ENCODE assay signal across 12 mouse cellular contexts in genomic region chr19:30065797-30066196, GRCm38 (mm10). TPM values are rescaled to one million over a fixed set of nuclear protein-coding genes. Genes with fewer than 3 reads are reported as not detected.
DNase-seq lines count a peak whose midpoint lies in the region; ATAC-seq and TF ChIP-seq lines count a peak whose summit lies in the region.
"Had no signal": no experiment of that assay in that cellular context is flagged by ENCODE, and none has a peak within 500 bp of the region (broad histone marks: within the 10 kb centered on the region; RNA-seq: fewer than 3 reads in every experiment).

No protein-coding gene starts in this region.

- DNase-seq in embryonic facial prominence, embryonic 14.5 days (ENCODE audit: low spot score) = peak; percentile 78
- DNase-seq in embryonic facial prominence, embryonic 10.5 days (ENCODE audit: low spot score) = no peak
- DNase-seq in limb, embryonic 14.5 days (ENCODE audit: low spot score) = peak; percentile 37
- DNase-seq in limb, embryonic 10.5 days (ENCODE audit: low spot score) = no peak
- DNase-seq in brain, adult 2 months (ENCODE audit: low read depth, low spot score) = peak; percentile 67
- no peak for DNase-seq in cerebellum, adult 11 months
- DNase-seq: gastrocnemius, postnatal 14 days had no signal

- H3K36me3 ChIP-seq in embryonic facial prominence, embryonic 14.5 days (ENCODE audit: control insufficient read depth, insufficient read depth, low read length) = peaks cover 7% of the 10 kb centered on the region
- peaks cover 54% of the 10 kb centered on the region for H3K36me3 ChIP-seq in embryonic facial prominence, embryonic 10.5 days (replicated peaks)
- H3K36me3 ChIP-seq in limb, embryonic 14.5 days (ENCODE audit: control insufficient read depth, insufficient read depth, low read length) = no peaks in the 10 kb centered on the region
- H3K36me3 ChIP-seq in limb, embryonic 10.5 days = peaks cover 47% of the 10 kb centered on the region
- no peaks in the 10 kb centered on the region for H3K36me3 ChIP-seq in midbrain, embryonic 15.5 days (replicated peaks)

- no peaks in the 10 kb centered on the region for H3K9me3 ChIP-seq in embryonic facial prominence, embryonic 14.5 days (ENCODE audit: control insufficient read depth, low read length)
- H3K9me3 ChIP-seq in embryonic facial prominence, embryonic 10.5 days = no peaks in the 10 kb centered on the region
- H3K9me3 ChIP-seq in limb, embryonic 14.5 days (ENCODE audit: control insufficient read depth, low read length) = no peaks in the 10 kb centered on the region
- no peaks in the 10 kb centered on the region for H3K9me3 ChIP-seq in limb, embryonic 10.5 days (replicated peaks)
- H3K9me3 ChIP-seq in midbrain, embryonic 15.5 days = no peaks in the 10 kb centered on the region
- H3K9me3 ChIP-seq: embryonic facial prominence, embryonic 15.5 days; kidney, embryonic 15.5 days; neural tube, embryonic 13.5 days had no signal

- 62% methylated on average over 4 of the region's 4 CpGs for WGBS in embryonic facial prominence, embryonic 14.5 days
- WGBS in embryonic facial prominence, embryonic 10.5 days = 84% methylated on average over 4 of the region's 4 CpGs
- WGBS in limb, embryonic 14.5 days = 57% methylated on average over 4 of the region's 4 CpGs
- 91% methylated on average over 4 of the region's 4 CpGs for WGBS in limb, embryonic 10.5 days
- WGBS in midbrain, embryonic 15.5 days = 71% methylated on average over 4 of the region's 4 CpGs

- no peak overlapping the region for H3K4me3 ChIP-seq in embryonic facial prominence, embryonic 14.5 days (ENCODE audit: low read depth, low read length)
- H3K4me3 ChIP-seq in embryonic facial prominence, embryonic 10.5 days = no peak overlapping the region
- no peak overlapping the region for H3K4me3 ChIP-seq in limb, embryonic 14.5 days (replicated peaks; ENCODE audit: low read length)
- H3K4me3 ChIP-seq in limb, embryonic 10.5 days = no peak overlapping the region
- no peak overlapping the region for H3K4me3 ChIP-seq in midbrain, embryonic 15.5 days
- H3K4me3 ChIP-seq: embryonic facial prominence, embryonic 15.5 days; kidney, embryonic 15.5 days; neural tube, embryonic 13.5 days had no signal

- TF ChIP-seq POLR2A in limb, embryonic 14.5 days (IDR thresholded peaks at IDR 0.05; ENCODE audit: borderline replicate concordance, extremely low read depth, insufficient read depth, insufficient read length) = no peak

- no peak overlapping the region for H3K27ac ChIP-seq in embryonic facial prominence, embryonic 14.5 days (replicated peaks; ENCODE audit: low read depth, low read length)
- no peak overlapping the region for H3K27ac ChIP-seq in embryonic facial prominence, embryonic 10.5 days (replicated peaks)
- no peak overlapping the region for H3K27ac ChIP-seq in limb, embryonic 14.5 days (replicated peaks; ENCODE audit: low read depth, low read length)
- no peak overlapping the region for H3K27ac ChIP-seq in limb, embryonic 10.5 days
- H3K27ac ChIP-seq in midbrain, embryonic 15.5 days = no peak overlapping the region
- H3K27ac ChIP-seq: embryonic facial prominence, embryonic 15.5 days; kidney, embryonic 15.5 days; neural tube, embryonic 13.5 days had no signal

- no peak overlapping the region for H3K4me2 ChIP-seq in embryonic facial prominence, embryonic 14.5 days (ENCODE audit: low read depth, low read length)
- no peak overlapping the region for H3K4me2 ChIP-seq in limb, embryonic 14.5 days (replicated peaks; ENCODE audit: low read depth, low read length, severe bottlenecking)
- no peak overlapping the region for H3K4me2 ChIP-seq in midbrain, embryonic 15.5 days
- H3K4me2 ChIP-seq: embryonic facial prominence, embryonic 15.5 days; kidney, embryonic 15.5 days; neural tube, embryonic 13.5 days had no signal

- H3K4me1 ChIP-seq in embryonic facial prominence, embryonic 14.5 days (ENCODE audit: control insufficient read depth, insufficient read depth, low read length) = no peaks in the 10 kb centered on the region
- no peaks in the 10 kb centered on the region for H3K4me1 ChIP-seq in embryonic facial prominence, embryonic 10.5 days
- H3K4me1 ChIP-seq in limb, embryonic 14.5 days (ENCODE audit: control insufficient read depth, insufficient read depth, low read length) = no peaks in the 10 kb centered on the region
- no peaks in the 10 kb centered on the region for H3K4me1 ChIP-seq in limb, embryonic 10.5 days
- no peaks in the 10 kb centered on the region for H3K4me1 ChIP-seq in midbrain, embryonic 15.5 days
- H3K4me1 ChIP-seq: embryonic facial prominence, embryonic 15.5 days; kidney, embryonic 15.5 days had no signal

- 0 out of 2 replicates have a peak, but pooled peaks have one; percentile 44 for ATAC-seq in embryonic facial prominence, embryonic 14.5 days (ENCODE audit: low read depth)
- ATAC-seq in limb, embryonic 14.5 days (ENCODE audit: low FRiP score, low read depth) = peak; percentile 23; the same call in 1 of the 2 replicates
- 0 out of 2 replicates have a peak, but pooled peaks have one; percentile 18 for ATAC-seq in megakaryocyte-erythroid progenitor cell, adult 5-6 weeks (replicated peaks; ENCODE audit: low FRiP score, low TSS enrichment, poor library complexity, severe bottlenecking)
- ATAC-seq in midbrain, embryonic 15.5 days (replicated peaks) = no peak

- H3K27me3 ChIP-seq in embryonic facial prominence, embryonic 14.5 days (replicated peaks; ENCODE audit: control insufficient read depth, insufficient read depth, low read length) = no peaks in the 10 kb centered on the region
- no peaks in the 10 kb centered on the region for H3K27me3 ChIP-seq in embryonic facial prominence, embryonic 10.5 days (replicated peaks; ENCODE audit: low read depth, poor library complexity, severe bottlenecking)
- H3K27me3 ChIP-seq in limb, embryonic 14.5 days (ENCODE audit: control insufficient read depth, insufficient read depth, low read length) = no peaks in the 10 kb centered on the region
- no peaks in the 10 kb centered on the region for H3K27me3 ChIP-seq in limb, embryonic 10.5 days (ENCODE audit: low read depth, poor library complexity, severe bottlenecking)
- no peaks in the 10 kb centered on the region for H3K27me3 ChIP-seq in midbrain, embryonic 15.5 days (replicated peaks)
- H3K27me3 ChIP-seq: embryonic facial prominence, embryonic 15.5 days; kidney, embryonic 15.5 days; neural tube, embryonic 13.5 days had no signal

- H3K9ac ChIP-seq in embryonic facial prominence, embryonic 14.5 days (ENCODE audit: low read depth, low read length) = no peak overlapping the region
- H3K9ac ChIP-seq in limb, embryonic 14.5 days (ENCODE audit: low read depth, low read length, severe bottlenecking) = no peak overlapping the region
- no peak overlapping the region for H3K9ac ChIP-seq in midbrain, embryonic 15.5 days
- H3K9ac ChIP-seq: embryonic facial prominence, embryonic 15.5 days; kidney, embryonic 15.5 days; neural tube, embryonic 13.5 days had no signal

RNA-seq across cellular contexts. Expression of gene Uhrf2, which starts 35.5 kb away (rescaled TPM):
- 64.4 and 66.7 TPM in 2 replicates for polyA plus RNA-seq in embryonic facial prominence, embryonic 14.5 days (2014; fragmentation: Nextera tagmentation; extraction: Ambion mirVana)
- 84.7 and 85.7 TPM in 2 replicates for polyA plus RNA-seq in embryonic facial prominence, embryonic 10.5 days (2016; fragmentation: Nextera tagmentation; extraction: Ambion mirVana)
- polyA plus RNA-seq in limb, embryonic 14.5 days (2012; rRNA removed) = 129 and 158 TPM in 2 replicates
- polyA plus RNA-seq in limb, embryonic 14.5 days (2014; fragmentation: Nextera tagmentation; extraction: Ambion mirVana) = 65.2 and 74.8 TPM in 2 replicates
- polyA plus RNA-seq in limb, embryonic 10.5 days (2016; fragmentation: Nextera tagmentation; extraction: Ambion mirVana) = 74.2 and 85.1 TPM in 2 replicates
- 97.2 and 116 TPM in 2 replicates for total RNA-seq in megakaryocyte-erythroid progenitor cell, adult 5-6 weeks (2014; fragmentation: Nextera tagmentation)
- total RNA-seq in megakaryocyte-erythroid progenitor cell, adult 5-6 weeks (2017) = 82.3 and 101 TPM in 2 replicates
- 54.2 and 57.0 TPM in 2 replicates for polyA plus RNA-seq in midbrain, embryonic 15.5 days (2015; fragmentation: Nextera tagmentation; extraction: Ambion mirVana)

Comparison
In these comparisons a context has a peak if more than half of its experiments do, and no peak if none do; other contexts are left out.
1. DNase-seq: peak in embryonic facial prominence, embryonic 14.5 days (single experiment), limb, embryonic 14.5 days (single experiment) and brain, adult 2 months (single experiment); none in embryonic facial prominence, embryonic 10.5 days (single experiment), limb, embryonic 10.5 days (single experiment) and cerebellum, adult 11 months (single experiment).